Mouse (Mus musculus): ENCODE measurements at regions not wholly inside any gene's neighbourhood (a gene's known extent, or its start where the extent isn't known, plus 50 kb on each side); places are given as distances from the start of the nearest gene placed in this dataset.
"Not testable (repeated sequence)": the region's sequence is repeated elsewhere in the genome, so short reads cannot be mapped to it uniquely, and the experiment has no call there.

DNA sequence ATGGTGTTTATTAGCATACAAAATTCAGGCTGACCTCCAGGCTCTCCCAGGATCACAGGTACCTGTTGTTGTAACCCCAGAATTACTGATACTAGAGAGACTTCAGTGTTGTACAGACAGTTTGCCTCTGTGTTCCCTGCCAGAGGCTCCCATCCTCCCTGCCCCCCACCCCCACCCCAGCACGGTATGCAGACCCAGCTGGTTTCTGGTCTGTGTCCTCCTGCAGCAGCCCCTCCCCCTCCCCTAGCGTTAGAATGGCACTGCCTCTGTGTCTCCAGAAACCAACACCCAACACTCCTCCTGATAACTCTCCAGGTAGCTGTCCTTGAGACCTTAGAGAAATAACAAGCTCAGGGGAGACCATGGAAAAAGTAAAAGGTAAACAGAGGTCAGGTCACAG, 116.6 kb upstream of the Camk1g start:
- WGBS = 5% methylated on average over 2 of the region's 2 CpGs
- DNase-seq (ENCODE audit: low read depth, low spot score) = not testable (repeated sequence)

DNA sequence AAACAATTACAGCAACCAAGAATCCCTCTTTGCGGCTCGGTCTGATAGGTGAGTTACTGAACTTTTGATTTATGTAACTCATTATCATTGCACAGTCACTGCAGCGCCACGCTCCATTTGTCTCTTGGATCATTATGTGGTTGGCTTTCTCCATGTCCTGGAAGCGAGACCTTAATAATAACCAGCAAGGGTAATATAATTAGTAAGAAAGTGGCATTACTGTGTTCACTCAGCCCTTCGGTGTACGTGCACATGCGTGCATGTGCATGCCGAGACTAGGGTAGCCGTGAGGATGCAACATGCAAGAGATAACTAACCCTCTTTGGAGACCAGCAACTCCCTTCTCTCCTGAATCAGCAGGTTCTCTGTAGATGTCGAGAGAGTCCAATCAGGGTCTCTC, 114.9 kb upstream of the Camk1g start:
- 87% methylated on average over 11 of the region's 11 CpGs for WGBS
- DNase-seq (ENCODE audit: low read depth, low spot score) = no peak

DNA sequence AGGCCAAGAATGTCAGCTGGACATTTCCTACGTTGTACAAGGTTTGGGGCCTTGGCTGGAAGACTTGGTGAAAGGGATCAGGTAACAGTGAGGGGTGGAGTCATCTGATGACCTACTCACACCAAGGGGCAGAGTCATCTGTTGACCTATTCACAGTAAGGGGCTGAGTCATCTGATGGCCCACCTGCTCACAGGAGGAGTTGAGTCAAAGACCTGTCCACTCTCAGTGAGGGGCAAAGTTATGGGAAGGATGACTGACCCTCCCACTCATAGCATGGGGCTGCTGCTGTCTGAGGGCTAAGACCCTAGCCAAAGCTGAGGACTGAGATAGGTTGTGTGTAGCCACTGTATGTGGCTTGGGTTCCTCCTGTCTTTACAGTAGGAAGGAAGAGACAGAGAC, 107.2 kb upstream of the Camk1g start:
- DNase-seq (ENCODE audit: low read depth, low spot score) = no peak
- WGBS = 84% methylated on average over 1 of the region's 1 CpGs

DNA sequence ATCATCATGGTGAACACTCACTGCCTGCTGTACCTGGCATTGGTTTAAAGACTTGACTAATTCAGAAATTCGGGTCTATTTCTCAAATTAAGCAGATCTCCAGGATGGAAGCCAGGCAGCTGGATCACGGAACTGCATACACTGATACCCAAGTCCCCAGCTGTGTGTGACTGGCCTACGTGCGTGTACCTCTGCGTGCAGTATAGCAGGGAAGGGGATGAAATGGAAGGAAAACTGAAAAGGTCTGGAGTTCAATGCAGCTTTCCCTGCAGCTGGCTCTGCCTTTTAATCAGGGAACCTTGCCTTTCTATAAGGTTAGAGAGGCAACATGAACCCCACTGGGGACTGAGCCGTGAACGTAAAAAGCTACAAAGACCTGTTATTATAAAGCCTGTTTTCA, 106.7 kb upstream of the Camk1g start:
- 89% methylated on average over 7 of the region's 7 CpGs for WGBS
- DNase-seq (ENCODE audit: low read depth, low spot score) = no peak

DNA sequence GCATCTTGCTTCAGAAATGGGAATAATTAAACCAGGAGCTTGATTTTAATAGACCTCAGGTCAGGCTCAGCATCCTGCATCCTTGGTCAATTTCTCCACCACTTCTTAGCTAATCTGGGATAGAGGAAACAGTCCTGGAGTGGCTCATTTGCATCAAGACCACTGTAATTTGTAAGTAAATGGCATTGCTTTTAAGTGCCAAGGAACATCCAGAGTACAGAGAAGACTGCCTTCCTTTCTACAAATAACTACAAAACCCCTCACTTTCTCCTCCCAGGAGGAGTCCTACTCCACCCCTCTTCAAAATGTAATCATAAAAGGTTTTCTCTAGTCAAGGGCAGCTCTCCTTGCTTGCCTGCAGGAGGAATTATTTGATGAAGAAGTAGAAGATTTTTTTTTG, 96.2 kb upstream of the Camk1g start:
- no peak for DNase-seq (ENCODE audit: low read depth, low spot score)

DNA sequence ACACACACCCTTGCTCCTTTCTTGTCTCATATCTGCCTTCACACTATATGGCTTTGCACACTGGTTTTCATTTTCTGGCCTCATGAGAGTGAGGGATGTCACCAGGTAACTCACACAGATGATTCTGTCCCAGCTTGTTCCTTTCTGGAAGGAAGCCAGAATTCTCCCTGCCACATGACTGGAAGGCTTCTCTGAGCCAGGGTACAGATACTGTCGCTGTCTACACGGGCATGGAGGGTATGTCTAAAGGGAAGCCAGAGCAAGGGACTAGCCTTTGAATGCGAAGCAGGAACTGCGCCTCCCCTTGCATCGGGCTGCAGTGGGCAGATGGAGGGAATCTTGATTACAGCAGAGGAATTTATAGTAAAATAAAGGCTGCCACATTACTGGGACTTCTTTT, 89.6 kb upstream of the Camk1g start:
- 60% methylated on average over 5 of the region's 5 CpGs for WGBS
- no peak for DNase-seq (ENCODE audit: low read depth, low spot score)

DNA sequence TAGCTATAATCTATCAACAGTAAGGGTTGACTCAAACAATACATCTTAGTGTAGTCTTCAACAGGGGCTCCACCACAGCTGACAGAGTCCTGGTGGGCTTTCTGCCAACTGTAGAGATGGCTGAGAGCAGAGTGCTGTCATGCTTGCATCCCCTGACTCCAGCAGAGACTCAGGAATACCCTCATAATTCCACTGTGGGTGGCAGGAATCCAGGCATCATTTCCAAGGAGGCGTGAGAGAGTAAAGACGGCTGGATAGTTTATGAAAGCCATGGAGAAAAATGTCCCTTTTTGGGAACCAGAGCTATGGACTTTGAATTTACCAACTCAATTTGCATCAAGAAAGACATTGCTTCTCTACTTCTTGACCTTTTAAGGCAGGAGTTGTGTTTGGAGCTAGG, 87.8 kb upstream of the Camk1g start:
- 88% methylated on average over 2 of the region's 2 CpGs for WGBS
- DNase-seq (ENCODE audit: low read depth, low spot score) = no peak

DNA sequence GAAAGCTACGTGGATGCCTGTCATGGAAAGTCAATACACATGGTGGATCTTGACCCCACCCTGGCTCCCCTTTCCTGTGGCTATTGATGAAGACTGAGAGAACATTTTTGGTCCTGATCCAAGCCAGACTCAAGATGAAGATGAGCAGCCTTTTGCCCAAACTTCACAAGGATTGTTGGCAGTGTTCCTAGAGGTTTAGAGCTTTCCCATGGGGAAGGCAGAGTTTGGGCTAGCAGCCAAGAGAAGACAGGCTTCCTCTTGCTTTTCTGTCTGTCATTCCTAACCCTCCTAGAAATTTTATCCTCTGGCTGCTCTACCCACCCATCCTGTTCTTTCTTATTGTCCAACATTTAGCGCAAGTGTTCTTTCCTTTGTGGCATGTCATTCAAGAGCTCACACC, 83.6 kb upstream of the Camk1g start:
- 82% methylated on average over 2 of the region's 2 CpGs for WGBS

DNA sequence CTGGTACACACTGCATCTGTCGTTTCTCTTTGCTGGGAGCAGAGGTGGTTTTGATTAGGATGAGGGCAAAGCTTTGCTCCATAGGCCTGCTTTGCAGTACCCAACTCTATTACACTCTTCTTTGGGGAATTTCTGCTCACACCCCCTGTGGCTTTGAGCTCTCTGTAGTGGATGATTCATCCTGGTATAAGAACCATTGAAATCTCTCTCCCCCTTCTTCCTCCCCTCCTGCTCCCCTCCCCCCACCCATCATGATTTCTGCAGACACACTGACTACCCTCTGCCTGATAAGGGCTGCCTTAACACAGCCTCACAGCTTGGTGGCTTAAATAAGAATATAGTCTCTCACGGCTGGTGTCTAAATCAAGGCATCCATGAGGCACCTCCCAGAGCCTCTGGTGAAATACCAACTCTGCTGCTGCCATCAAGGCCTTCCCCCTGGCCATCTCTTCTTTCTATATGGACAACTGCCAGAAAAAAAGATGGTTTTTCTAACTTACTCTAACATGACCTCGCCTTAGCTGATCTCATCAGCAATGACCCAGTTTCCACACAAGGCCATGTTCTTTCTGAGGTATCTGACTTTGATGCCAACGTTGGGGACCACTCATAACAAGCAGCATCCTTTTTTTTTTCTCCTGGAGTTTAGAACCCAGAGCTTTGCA, 81.5 kb upstream of the Camk1g start:
- DNase-seq (ENCODE audit: low read depth, low spot score) = no peak
- 69% methylated on average over 4 of the region's 4 CpGs for WGBS

More for the DNA sequence above, 83.6 kb upstream of the Camk1g start:
- no peak for DNase-seq (ENCODE audit: low read depth, low spot score)

DNA sequence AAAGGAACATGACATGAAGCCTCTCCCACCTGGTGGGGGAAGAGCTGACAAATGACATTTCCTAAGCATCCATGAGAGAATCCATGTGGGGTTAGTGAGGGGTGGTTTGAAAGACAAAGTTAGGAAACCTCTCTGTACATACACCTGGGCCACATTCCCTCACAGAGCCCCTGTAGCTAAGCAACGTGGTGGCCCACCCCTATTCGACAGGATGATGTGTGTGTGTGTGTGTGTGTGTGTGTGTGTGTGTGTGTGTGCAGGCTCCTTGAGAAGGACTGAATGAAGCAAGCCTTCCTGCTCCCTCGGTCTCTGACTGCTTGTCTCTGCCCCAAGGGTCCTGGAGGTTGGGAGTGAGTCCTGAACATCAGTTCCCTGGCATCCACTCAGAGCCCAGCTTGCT, 80.7 kb upstream of the Camk1g start:
- 73% methylated on average over 3 of the region's 3 CpGs for WGBS
- no peak for DNase-seq (ENCODE audit: low read depth, low spot score)

DNA sequence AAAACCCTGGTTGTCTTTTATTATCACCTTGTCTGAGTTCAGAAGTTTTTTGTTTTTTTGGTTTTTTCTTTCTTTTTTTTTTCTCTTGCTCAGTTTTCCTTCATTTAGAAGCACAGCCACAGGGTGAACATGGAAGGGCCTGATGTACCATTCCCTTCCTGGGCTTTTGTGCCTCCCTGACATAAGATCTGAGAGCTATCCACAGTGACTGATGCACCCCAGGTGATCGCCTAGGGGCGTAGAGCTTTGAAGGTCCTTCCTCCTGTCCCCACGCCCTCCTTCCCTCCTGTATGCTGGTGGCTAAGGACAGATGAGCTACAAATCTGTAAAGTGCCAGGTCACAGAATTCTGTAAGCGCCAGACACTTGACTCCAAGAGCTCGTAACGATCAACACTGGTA, 80.1 kb upstream of the Camk1g start:
- no peak for DNase-seq (ENCODE audit: low read depth, low spot score)
- WGBS = 82% methylated on average over 6 of the region's 6 CpGs

DNA sequence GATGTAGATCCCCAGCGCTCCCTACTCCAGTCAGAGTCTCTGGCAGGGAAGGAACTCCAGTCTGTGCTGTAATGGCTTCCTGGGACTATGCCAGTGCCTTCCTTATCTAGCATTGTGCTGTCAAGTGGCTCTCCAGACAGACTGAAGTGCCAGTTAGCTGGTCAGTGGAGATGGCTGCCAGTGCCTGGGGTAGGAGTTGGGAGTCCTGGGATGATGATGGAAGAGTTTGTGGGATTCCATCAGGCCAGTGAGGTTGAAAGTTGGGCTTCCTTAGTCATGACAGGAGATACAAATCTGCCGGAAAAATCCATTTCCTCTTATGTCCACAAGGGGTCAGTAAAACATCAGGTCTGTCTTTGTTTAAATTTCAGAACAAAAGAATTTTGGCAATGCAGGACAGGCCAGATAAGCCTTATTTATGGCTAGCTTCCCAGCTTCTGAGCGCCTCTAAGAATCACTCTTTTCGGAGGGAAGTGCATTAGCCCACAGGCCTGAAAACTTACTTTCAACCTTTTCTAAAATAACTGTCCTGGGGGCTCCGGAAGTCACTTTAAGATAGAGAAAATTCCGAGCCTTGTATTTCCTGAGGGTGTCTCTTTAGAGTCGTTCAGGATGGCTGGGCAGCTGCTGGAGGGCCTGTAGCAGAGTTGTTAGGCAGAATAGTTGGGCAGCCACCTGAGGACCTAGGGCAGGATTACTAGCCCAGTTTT, 79.5 kb upstream of the Camk1g start:
- WGBS = 7% methylated on average over 7 of the region's 7 CpGs
- DNase-seq (ENCODE audit: low read depth, low spot score) = peak; percentile 44

DNA sequence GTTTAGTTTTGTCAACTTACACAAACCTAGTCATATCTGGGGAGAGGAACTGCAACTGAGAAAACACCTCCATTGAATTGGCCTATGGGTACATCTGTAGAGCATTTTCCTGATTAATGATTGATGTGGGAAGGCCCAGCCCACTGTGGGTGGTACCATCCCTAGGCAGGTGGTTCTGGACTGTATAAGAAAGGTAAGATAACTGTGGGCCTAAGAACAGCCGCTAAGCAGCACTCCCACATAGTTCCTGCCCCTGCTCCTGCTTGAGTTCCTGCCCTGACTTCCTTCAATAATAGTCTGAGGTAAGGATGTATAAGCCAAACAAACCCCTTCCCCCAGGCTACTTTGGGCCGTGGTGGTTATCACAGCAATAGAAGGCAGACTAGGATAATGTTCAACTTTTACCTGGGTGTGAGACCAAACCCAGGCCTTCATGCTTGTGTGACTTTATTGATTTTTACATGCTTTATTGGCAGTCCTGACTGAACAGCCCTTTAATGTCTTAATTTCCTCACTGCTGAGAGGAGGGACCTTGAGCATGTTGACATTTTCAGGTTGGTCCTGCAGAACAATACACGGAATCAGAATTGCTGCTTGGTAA, 78.8 kb upstream of the Camk1g start:
- WGBS = 25% methylated on average over 3 of the region's 3 CpGs
- DNase-seq (ENCODE audit: low read depth, low spot score) = peak; percentile 43

DNA sequence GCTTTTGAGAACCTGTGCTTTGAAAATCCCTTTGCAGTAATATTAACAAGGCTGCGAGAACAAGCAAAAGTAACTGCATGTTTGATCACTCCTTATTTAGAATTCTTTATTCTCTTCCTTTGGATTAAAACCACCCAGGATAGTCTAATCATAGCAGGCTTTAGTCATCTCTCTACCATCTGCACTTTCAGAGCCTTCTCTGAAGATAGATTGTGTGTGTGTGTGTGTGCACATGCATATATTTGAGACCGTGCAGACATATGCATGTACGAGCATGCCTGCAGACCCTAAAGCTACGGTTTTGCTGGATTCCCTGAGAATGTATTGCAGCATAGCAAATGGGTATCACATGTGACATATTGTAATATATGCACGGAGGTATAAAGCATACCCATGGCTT, 77.5 kb upstream of the Camk1g start:
- WGBS = 97% methylated on average over 5 of the region's 5 CpGs
- no peak for DNase-seq (ENCODE audit: low read depth, low spot score)

DNA sequence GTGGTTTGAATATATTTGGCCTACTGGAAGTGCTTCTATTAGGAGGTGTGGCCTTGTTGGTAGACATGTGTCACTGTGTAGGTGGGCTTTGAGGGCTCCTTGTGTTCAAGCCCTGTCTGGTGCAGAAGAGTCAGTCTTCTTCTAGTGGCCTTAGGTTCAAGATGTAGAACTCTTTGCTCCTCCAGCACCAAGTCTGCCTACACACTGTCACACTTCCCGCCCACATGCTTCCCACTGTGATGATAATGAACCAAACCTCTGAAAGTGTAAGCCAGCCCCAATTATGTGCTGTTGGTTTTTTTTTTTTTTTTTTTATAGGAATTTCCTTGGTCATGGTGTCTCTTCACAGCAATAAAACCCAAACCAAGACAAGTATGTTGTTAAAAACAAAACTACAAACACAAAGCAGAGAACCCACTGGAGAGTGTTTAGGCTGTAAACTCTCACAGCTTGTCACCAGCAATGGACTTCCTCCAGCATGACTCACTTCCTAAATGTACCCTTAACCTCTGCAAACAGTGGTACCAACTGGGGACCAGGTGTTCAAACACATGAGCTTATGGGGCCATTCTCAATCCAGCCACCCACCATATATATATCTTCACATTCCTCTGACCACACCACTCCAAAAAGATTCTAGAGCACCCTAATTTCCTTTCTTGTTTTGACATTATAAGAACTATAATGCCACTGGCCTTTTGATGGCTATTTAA, 74.0 kb upstream of the Camk1g start:
- no peak for DNase-seq (ENCODE audit: low read depth, low spot score)
- 65% methylated on average over 1 of the region's 1 CpGs for WGBS

DNA sequence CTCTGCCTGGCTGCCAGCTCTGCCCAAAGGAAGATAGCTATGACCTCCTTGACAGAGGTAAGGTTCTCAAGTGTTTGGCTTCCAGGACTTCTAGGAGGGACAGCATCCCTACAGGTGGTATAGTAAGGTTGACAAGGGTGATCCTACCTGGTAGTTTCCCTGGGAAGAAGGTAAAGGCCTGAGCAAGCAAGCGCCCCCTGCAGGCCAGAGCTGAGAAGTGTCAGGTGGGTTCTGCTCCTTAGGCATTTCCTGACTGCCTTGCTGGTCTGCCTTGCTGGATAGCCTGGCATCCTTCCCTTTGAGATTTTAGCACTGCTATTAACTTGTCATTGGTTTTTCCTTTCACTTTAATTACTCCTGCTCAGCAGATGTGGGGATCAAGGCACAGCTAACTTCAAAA, 70.4 kb upstream of the Camk1g start:
- WGBS = 11% methylated on average over 1 of the region's 1 CpGs

DNA sequence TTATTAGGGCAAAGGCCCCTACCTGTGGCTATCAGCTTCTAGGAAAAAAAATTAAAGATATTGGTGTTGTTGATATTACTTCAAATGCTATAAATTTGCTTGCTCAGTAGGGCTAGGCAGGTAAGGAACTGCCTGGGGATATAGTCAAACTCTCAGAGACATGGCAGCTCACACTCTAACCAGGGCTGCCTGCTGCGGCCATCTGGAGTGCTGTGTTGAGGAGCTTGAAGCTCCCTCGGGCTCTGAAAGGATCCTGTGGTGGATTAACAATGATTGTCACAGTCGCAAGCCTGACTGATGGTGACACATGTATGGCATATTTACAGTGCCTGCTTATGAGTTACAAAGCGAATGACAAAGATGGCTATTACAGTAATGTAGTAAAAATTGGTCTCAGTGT, 64.2 kb upstream of the Camk1g start:
- 87% methylated on average over 4 of the region's 4 CpGs for WGBS
- DNase-seq (ENCODE audit: low read depth, low spot score) = no peak

More for the DNA sequence above, 70.4 kb upstream of the Camk1g start:
- DNase-seq (ENCODE audit: low read depth, low spot score) = no peak

DNA sequence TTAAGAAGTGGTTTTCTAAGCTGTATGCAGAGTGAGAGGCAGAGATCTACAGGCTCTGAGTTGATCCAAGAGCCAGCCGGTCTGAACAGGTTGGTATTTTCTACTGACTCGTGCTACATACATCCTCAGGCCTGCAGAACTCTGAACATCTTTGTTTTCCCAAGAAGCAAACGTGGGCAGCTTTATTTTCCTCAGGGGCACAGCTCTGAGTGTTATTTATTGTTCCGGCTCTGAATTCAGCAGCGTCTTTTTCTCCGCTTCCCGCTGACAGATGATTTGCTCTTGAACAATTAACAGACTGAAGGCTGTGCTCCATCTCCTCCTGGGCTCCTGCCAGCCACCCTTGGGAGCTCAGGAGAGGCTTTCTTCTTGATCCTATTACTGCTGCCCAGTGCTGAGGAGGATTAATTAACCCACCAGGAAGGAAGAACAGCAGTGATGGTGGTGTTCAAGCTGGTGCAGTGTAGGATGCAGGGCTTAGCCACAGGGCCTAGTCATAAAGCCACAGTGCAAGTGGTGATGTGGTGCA, 63.5 kb upstream of the Camk1g start:
- WGBS = 66% methylated on average over 7 of the region's 7 CpGs
- DNase-seq (ENCODE audit: low read depth, low spot score) = no peak

DNA sequence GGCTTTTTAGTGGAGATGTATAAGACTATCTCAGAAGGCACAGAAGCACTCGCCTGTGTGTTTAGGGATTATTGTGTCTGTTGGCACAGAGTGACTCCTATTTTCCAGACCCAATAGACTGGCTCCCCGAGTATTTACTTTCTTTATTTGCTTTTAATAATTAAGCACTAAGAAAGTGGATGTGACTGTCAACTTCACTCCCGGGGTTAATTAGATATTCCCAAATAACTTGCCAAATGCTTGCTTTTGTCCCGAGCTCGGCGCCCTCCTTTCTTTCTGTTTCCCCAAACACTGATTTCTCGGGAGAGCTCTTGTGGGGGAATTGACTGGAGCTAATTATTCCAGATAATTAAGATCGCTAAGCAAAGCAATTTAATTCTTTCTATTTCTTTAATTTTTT, 60.1 kb upstream of the Camk1g start:
- no peak for DNase-seq (ENCODE audit: low read depth, low spot score)
- WGBS = 64% methylated on average over 8 of the region's 8 CpGs

DNA sequence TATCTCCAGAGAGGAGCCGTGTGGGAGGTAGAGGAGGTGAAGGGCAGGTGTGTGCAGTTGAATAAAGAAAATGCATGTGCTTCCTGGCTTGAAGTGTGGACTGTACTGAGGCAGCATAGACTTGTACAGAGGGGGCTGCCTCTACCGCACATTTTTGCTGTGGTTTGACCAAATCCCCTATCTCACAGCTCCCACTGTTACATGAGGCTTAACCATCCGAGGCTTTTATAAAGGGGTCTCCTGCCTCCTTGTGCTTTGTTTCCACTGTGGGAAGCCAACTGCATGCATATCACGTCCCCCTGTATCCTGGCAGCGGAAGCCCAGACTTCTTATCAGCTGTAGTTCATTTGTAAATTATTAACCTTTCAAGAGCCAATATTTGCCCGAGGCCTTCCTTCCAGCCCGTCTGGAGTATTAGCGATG, 53.6 kb upstream of the Camk1g start:
- 29% methylated on average over 8 of the region's 8 CpGs for WGBS

More for the DNA sequence above, 53.6 kb upstream of the Camk1g start:
- DNase-seq (ENCODE audit: low read depth, low spot score) = no peak

Data from large intestine, adult 2 months (tissue).